In genomic region chr1:91567269-91567668, GRCm38 (mm10) we compare ENCODE assay signal across 21 mouse cellular contexts. TPM values are rescaled to one million over a fixed set of nuclear protein-coding genes. Genes with fewer than 3 reads are reported as not detected.
DNase-seq lines count a peak whose midpoint lies in the region; ATAC-seq and TF ChIP-seq lines count a peak whose summit lies in the region.
"Had no signal": no experiment of that assay in that cellular context is flagged by ENCODE, and none has a peak within 500 bp of the region (broad histone marks: within the 10 kb centered on the region; RNA-seq: fewer than 3 reads in every experiment).

No protein-coding gene starts in this region.

- 0 out of 2 replicates have a peak, but pooled peaks have one; percentile 3 for ATAC-seq in megakaryocyte progenitor cell, adult 5-6 weeks (replicated peaks; ENCODE audit: poor library complexity)
- no peak for ATAC-seq in forebrain, embryonic 14.5 days
- ATAC-seq: forebrain, embryonic 13.5 days; forebrain, embryonic 16.5 days; Patski had no signal

- intact Hi-C loops in heart, postnatal 14 days (cut with DNase I), result no loop called here

- H3K4me3 ChIP-seq in testis, adult 2 months (ENCODE audit: control insufficient read depth, low read depth, low read length), result no peak overlapping the region
- H3K4me3 ChIP-seq in forebrain, embryonic 14.5 days (ENCODE audit: low read depth, low read length), result no peak overlapping the region
- H3K4me3 ChIP-seq: embryonic facial prominence, embryonic 10.5 days; embryonic facial prominence, embryonic 12.5 days; forebrain, embryonic 13.5 days had no signal

- no peaks in the 10 kb centered on the region for H3K9me3 ChIP-seq in forebrain, embryonic 14.5 days (replicated peaks; ENCODE audit: control insufficient read depth, low read length)
- H3K9me3 ChIP-seq: embryonic facial prominence, embryonic 10.5 days; embryonic facial prominence, embryonic 12.5 days; forebrain, embryonic 13.5 days had no signal

- 76% methylated on average over 2 of the region's 2 CpGs for WGBS in forebrain, embryonic 14.5 days

- H3K27me3 ChIP-seq in testis, adult 2 months (ENCODE audit: control insufficient read depth, insufficient read depth, low read length), result no peaks in the 10 kb centered on the region
- no peaks in the 10 kb centered on the region for H3K27me3 ChIP-seq in forebrain, embryonic 14.5 days (replicated peaks; ENCODE audit: control insufficient read depth, insufficient read depth, low read length)
- H3K27me3 ChIP-seq: embryonic facial prominence, embryonic 12.5 days; forebrain, embryonic 13.5 days had no signal

- peak; percentile 26; the same call in 1 of the 2 replicates for TF ChIP-seq POLR2A in testis, adult 2 months (IDR thresholded peaks at IDR 0.05; ENCODE audit: control insufficient read depth, low read depth, low read length)

- no peak overlapping the region for H3K9ac ChIP-seq in forebrain, embryonic 14.5 days (ENCODE audit: low read length)
- H3K9ac ChIP-seq: embryonic facial prominence, embryonic 12.5 days; forebrain, embryonic 13.5 days had no signal

- H3K4me1 ChIP-seq in testis, adult 2 months (ENCODE audit: control insufficient read depth, insufficient read depth, low read length), result no peaks in the 10 kb centered on the region
- H3K4me1 ChIP-seq in forebrain, embryonic 14.5 days (ENCODE audit: control insufficient read depth, insufficient read depth, low read length), result no peaks in the 10 kb centered on the region
- H3K4me1 ChIP-seq: embryonic facial prominence, embryonic 12.5 days; forebrain, embryonic 13.5 days had no signal

- no peak overlapping the region for H3K27ac ChIP-seq in testis, adult 2 months (ENCODE audit: control insufficient read depth, insufficient read depth, low read depth, low read length)
- no peak overlapping the region for H3K27ac ChIP-seq in forebrain, embryonic 14.5 days (ENCODE audit: low read depth, low read length)
- H3K27ac ChIP-seq: embryonic facial prominence, embryonic 10.5 days; embryonic facial prominence, embryonic 12.5 days; forebrain, embryonic 13.5 days had no signal

- no peak overlapping the region for H3K4me2 ChIP-seq in forebrain, embryonic 14.5 days (ENCODE audit: low read length)
- H3K4me2 ChIP-seq: embryonic facial prominence, embryonic 12.5 days; forebrain, embryonic 13.5 days had no signal

- no peaks in the 10 kb centered on the region for H3K36me3 ChIP-seq in testis, adult 2 months (ENCODE audit: control insufficient read depth, insufficient read depth, low read length)
- no peaks in the 10 kb centered on the region for H3K36me3 ChIP-seq in forebrain, embryonic 14.5 days (ENCODE audit: control insufficient read depth, insufficient read depth, low read length)
- H3K36me3 ChIP-seq: embryonic facial prominence, embryonic 10.5 days; embryonic facial prominence, embryonic 12.5 days had no signal

- TF ChIP-seq CTCF in testis, adult 2 months (IDR thresholded peaks at IDR 0.05; ENCODE audit: control insufficient read depth, insufficient read depth, insufficient replicate concordance, low read depth, low read length), result no peak

- DNase-seq in heart, adult 11 months, result peak; percentile 82
- DNase-seq in heart, postnatal 14 days, result no peak
- no peak for DNase-seq in testis, postnatal 14 days (ENCODE audit: low spot score)
- DNase-seq in T-cell, adult 2 months (ENCODE audit: low spot score), result peak; percentile 34
- no peak for DNase-seq in urinary bladder, postnatal 4 days (ENCODE audit: low spot score in 2 of 2)
- no peak for DNase-seq in forebrain, embryonic 14.5 days (ENCODE audit: low spot score)
- DNase-seq: adrenal gland, adult 8-10 months; adrenal gland, postnatal 36 days; cerebellum, adult 11-12 months; cerebellum, adult 2 months; cerebellum, adult 9-10 months; cerebellum, postnatal 10 days; cerebellum, postnatal 25 days; embryo, embryonic 11 days had no signal

RNA-seq across cellular contexts. Expression of gene Asb1, which starts 26.9 kb away (rescaled TPM):
- 10 to 100 TPM; 19.8 to 20.3 TPM for total RNA-seq in heart, postnatal 14 days (2021)
- 99.1 and 121 TPM in 2 replicates for polyA plus RNA-seq in testis, adult 2 months (2012; rRNA removed)
- total RNA-seq in megakaryocyte progenitor cell, adult 5-6 weeks (2015), result 3.9 and 5.2 TPM in 2 replicates
- 6.1 and 28.7 TPM in 2 replicates for total RNA-seq in megakaryocyte progenitor cell, adult 5-6 weeks (2017)
- polyA plus RNA-seq in forebrain, embryonic 14.5 days (2014; fragmentation: Nextera tagmentation; extraction: Ambion mirVana), result 11.3 and 14.7 TPM in 2 replicates

Comparison
In these comparisons a context has a peak if more than half of its experiments do, and no peak if none do; other contexts are left out.
1. DNase-seq: peak in heart, adult 11 months (single experiment) and T-cell, adult 2 months (single experiment); none in heart, postnatal 14 days (0 of 2), testis, postnatal 14 days (single experiment), urinary bladder, postnatal 4 days (0 of 2) and forebrain, embryonic 14.5 days (single experiment).